Mouse (Mus musculus): ENCODE results near the gene Alppl2. TPM values are rescaled to one million over a fixed set of nuclear protein-coding genes. Genes with fewer than 3 reads are reported as not detected.

Gene Alppl2
- 18.2 and 22.5 TPM in 2 replicates for polyA plus RNA-seq (2012; rRNA removed)

GRCm38 (mm10) chr1:87089828-87090227 lies at the start of gene Alppl2:
Gene Alppl2 (minus strand): TSS chr1:87089928.
- DNase-seq (ENCODE audit: low read depth): no peak

DNA sequence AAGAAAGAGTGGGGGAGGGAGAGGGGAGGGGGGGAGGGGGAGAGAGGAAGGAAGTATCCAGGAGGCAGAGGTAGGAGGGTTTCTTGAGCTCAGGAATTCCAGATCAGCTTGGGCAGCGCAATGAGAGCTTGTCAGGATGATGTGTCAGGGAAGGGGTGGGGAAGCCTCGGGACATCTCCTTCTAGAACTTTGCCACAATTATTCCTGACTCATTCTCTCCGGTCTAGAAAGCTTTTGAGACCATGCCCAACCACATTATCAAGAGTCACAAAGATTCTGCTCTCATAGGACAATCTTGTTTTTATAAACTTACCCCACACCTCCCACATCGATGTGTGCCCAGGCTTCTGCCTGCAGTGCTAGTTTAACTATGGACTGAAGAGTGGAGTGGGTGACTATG lies 42.1 kb upstream of the Alppl2 start:
- DNase-seq (ENCODE audit: low read depth): no peak

GRCm38 (mm10) chr1:87127206-87128030 lies 37.7 kb upstream of the Alppl2 start:
- DNase-seq (ENCODE audit: low read depth): no peak

GRCm38 (mm10) chr1:87124673-87125072 lies 34.9 kb upstream of the Alppl2 start, which contains the start of gene Akp3:
Gene Akp3 (plus strand): TSS chr1:87124973.
- no peak for DNase-seq (ENCODE audit: low read depth)

DNA sequence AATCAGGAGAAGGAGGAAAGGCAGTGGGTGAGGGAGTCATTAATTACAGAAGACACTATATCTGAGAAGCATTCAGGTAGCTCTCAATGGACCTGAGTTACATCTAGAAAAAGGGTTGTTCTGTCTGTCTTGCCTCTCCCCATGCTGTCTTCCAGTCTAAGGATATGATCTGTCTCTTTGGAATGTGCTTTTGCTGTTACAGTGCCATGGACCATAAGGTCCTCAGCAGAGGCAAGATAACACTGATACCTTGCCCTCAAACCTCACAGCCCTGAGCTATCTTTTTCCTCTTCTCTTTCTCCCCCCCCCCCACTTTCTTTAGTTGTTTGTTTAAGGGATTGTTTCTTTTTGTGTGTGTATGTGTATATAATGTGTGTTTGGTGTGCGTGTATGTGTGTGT lies 25.1 kb upstream of the Alppl2 start:
- no peak for DNase-seq (ENCODE audit: low read depth)

DNA sequence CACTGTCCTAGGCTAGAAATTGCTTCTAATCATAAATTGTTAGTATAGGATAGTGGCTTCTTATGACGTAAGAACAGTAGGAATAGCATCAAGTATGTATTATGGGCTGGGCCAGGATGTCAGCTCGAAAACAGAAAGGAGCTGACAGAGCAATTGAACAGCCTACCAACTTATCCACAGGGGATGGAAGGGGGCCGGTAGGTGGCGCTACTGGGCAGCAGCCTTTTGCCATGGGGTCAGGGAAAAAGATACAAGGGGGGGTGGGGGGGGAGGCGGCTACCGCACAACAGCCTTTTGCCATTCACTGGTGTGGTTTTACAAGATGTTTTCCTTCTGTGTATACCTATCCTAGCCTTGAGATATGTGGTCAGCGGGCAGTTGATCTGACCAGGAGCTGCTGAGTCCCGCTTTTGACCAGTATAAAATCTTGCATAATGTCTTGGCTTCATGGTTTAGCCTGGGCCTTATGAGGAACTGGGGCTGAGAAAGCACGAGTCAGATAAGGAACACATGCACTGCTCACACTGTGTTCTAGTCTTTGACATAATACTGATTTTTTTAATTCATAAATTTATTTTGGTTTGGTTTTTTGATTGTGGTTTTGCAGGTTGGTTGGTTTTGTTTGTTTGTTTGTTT lies 22.1 kb upstream of the Alppl2 start:
- DNase-seq (ENCODE audit: low read depth): no peak

- no peak for DNase-seq (ENCODE audit: low read depth)
Observed at GRCm38 (mm10) chr1:87108564-87108963, 18.8 kb upstream of the Alppl2 start.

DNA sequence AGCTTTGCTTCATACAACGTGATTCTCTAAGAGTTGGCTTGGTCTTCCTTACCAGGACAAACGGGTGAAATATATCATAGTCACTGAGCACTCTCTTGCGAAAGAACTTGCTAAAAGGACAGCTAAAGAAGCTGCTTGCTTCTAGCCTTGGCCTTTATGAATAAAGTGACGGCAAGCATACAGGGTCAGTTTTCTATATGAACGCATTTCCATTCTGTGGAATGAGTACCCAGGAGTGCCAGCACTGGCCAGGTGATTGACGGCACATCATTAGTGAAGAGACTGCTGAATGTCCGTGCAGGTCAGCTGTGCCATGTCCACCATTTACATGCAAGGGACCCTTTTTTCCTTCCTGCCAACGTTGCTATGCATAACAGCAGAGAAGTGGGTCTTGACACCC lies 16.8 kb upstream of the Alppl2 start:
- no peak for DNase-seq (ENCODE audit: low read depth)

DNA sequence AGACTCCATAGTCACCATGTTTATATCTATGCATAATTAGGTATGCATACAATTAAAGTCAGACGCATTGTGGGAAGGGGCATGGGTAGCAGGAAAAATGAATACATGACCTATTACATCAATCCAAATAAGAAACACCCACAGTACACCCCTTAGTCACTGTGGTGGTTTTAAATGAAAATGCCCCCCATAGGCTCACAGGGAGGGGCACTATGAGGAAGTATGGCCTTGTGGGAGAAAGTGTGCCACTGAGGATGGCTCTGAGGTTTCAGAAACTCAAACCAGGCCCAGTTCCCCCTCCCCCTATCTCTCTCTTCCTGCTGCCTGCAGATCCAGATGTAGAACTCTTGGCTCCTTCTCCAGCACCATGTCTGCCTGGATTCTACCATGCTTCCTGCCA lies 14.2 kb upstream of the Alppl2 start:
- DNase-seq (ENCODE audit: low read depth): no peak

GRCm38 (mm10) chr1:87102114-87102513 lies 12.4 kb upstream of the Alppl2 start:
- no peak for DNase-seq (ENCODE audit: low read depth)

- no peak for DNase-seq (ENCODE audit: low read depth)
Observed at GRCm38 (mm10) chr1:87101411-87101810, 11.7 kb upstream of the Alppl2 start, which contains the start of gene Alpi. Gene Alpi (minus strand): TSS chr1:87101606.

- no peak for DNase-seq (ENCODE audit: low read depth)
Observed at GRCm38 (mm10) chr1:87098358-87098975, 8.7 kb upstream of the Alppl2 start.

DNA sequence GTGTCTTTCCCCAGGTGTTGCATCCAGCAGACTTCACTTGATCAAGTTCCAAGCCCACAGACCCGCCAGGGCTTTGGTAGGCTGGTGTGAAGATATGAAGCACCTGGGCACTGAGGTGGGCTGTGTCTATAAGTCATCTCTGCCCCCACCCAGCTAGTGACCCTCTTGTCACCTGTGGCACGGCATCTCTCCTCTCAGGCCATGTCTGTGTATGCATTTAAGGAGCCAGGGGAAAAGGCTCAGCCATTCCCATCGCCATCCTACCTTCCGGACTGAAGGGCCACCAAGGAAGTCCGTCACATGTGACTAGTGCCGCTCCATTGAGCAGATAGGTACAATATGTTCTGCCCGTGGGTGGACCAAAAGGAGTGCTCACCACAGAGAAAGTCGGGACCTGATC lies 5.9 kb upstream of the Alppl2 start:
- DNase-seq (ENCODE audit: low read depth): no peak

DNA sequence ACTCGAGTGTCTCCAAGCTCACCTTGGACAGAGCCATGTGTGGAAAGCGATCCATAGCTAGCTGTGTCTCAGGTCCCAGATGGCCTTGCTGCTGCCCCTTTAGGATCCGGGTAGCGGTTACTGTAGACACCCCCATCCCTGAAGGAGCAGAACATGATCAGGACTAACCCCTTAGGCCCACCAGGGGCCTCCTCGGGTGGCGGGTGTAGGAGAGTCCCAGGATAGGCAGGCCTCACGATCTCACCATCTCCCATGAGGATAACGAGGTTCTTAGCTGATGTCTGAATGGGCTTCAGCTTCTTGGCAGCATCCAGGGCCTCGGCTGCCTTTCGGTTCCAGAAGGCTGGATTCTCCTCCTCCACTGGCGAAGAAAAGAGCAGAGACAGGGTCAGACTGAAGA lies 477 bp downstream of the Alppl2 start:
- no peak for DNase-seq (ENCODE audit: low read depth)

- DNase-seq (ENCODE audit: low read depth): no peak
Observed at GRCm38 (mm10) chr1:87086964-87087363, 2.8 kb downstream of the Alppl2 start.

- no peak for DNase-seq (ENCODE audit: low read depth)
Observed at GRCm38 (mm10) chr1:87086196-87086595, 3.5 kb downstream of the Alppl2 start.

GRCm38 (mm10) chr1:87073776-87074175 lies 16.0 kb downstream of the Alppl2 start:
- DNase-seq (ENCODE audit: low read depth): no peak

DNA sequence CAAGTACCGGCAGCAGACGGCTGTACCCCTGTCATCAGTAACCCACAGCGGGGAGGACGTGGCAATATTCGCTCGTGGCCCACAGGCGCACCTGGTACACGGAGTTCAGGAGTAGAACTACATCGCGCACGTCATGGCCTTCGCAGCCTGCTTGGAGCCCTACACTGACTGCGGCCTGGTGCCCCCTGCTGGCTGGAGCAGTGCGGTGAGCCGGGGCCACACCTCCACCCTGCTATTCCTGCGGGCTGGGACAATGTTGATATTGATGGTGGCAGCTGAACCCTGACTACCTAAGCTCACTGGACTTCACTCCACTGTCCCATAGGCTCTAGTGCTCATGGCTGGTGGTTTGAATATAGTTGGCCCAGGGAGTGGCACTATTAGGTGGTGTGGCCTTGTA lies 19.0 kb downstream of the Alppl2 start:
- no peak for DNase-seq (ENCODE audit: low read depth)

DNA sequence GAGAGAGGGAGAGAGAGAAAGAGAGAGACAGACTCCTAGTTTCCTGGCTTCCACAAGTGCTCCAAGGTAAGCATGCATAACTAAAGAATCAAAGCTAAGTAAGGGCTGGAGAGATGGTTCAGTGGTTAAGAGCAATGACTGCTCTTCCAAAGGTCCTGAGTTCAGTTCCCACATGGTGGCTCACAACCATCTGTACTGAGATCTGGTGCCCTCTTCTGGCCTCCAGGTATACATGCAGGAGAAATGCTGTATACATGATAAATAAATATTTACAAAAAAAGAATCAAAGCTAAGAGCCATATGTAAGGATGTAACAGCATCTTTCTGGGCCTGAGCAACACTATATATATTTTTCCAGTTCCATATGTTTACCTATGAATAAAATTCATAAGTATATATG lies 28.8 kb downstream of the Alppl2 start:
- no peak for DNase-seq (ENCODE audit: low read depth)

DNA sequence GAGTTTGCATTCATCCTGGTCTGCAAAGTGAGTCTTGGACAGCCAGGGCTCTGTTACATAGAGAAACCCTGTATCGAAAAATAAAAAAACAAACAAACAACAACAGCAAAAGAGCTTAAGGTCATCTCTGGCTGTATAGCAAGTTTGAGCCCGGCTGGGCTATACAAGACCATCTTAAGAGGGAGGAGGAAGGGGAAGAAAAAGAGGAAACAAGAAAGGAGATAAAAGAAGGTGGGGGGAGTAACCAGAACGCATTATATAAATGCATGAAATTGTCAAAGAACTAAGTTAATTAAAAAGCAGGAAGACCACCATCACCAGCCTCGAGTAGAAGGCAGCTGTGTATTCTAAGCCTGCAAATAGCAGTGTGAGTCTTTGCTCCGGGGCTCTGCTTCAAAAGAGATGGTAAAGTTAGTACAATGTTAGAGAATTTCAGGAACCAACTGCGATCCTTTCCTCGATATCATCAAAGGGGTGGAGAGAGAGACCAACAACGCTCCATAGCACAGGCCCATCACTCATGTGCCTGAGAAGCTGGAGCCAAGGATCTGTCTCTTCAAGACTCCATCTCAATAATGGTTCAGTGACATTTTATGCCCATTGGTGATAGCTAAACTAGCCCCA lies 30.6 kb downstream of the Alppl2 start:
- no peak for DNase-seq (ENCODE audit: low read depth)

DNA sequence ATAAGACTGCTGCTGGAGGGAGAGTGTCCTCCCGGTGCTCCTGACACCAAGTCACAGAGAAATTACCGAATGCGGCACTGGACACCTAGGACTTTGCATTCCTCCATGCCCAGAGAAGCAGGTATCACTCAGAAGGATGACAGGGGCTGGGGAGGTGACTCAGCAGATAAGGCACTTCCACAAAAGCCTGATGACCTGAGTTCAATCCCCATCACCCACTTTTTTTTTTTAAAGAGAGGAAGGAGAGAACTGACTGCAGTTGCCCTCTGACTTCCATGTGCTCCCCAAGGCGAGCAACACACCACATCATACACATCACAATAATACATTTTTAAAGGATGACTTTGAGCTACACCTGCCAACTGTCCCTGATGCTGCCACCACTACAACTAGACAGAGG lies 32.7 kb downstream of the Alppl2 start:
- DNase-seq (ENCODE audit: low read depth): no peak

DNA sequence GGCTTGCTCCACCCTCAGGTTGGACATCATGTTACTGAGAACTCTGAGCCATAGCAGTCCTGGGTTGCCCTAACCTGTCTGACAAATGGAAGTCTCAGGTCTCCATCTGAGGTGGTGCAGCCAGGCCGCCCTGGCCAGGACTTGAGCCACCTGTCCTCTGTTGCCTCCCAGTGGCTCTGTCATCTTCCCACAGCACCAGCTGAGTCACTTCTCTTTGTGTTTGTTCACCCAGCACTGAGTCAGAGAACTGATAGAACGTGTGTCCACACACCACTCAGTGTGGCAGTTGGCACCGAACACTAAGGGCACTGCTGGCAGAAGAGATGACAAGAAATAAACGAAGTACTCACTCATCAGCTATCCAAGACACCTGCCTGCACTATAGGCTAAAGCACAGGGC lies 38.4 kb downstream of the Alppl2 start:
- DNase-seq (ENCODE audit: low read depth): no peak

All from gonadal fat pad, adult 2 months (tissue).